In genomic region chr15:12716881-12717280, GRCm38 (mm10) we compare ENCODE assay signal across 18 mouse cellular contexts. TPM values are rescaled to one million over a fixed set of nuclear protein-coding genes. Genes with fewer than 3 reads are reported as not detected.
DNase-seq lines count a peak whose midpoint lies in the region; ATAC-seq and TF ChIP-seq lines count a peak whose summit lies in the region.
"Had no signal": no experiment of that assay in that cellular context is flagged by ENCODE, and none has a peak within 500 bp of the region (broad histone marks: within the 10 kb centered on the region; RNA-seq: fewer than 3 reads in every experiment).

No protein-coding gene starts in this region.

- no peak overlapping the region for H3K27ac ChIP-seq in left cerebral cortex, adult 2 months
- H3K27ac ChIP-seq: forebrain, embryonic 10.5 days; limb, embryonic 13.5 days; liver, embryonic 14.5 days had no signal

- no peak for DNase-seq in frontal cortex, postnatal 36 days (ENCODE audit: low spot score in 2 of 2)
- DNase-seq in left cerebral cortex, postnatal 25 days (ENCODE audit: low spot score in 2 of 2): peak; percentile 16 to 71
- no peak for DNase-seq in left cerebral cortex, adult 2 months (ENCODE audit: extremely low spot score in 1 of 2, low spot score in 2 of 2)
- peak; percentile 15 for DNase-seq in 3T3-L1 (ENCODE audit: low read depth, low spot score)
- DNase-seq in fibroblast of lung, adult 2 months (ENCODE audit: low read depth): peak; percentile 70
- DNase-seq in cerebellum, postnatal 10 days: no peak
- DNase-seq in cerebellum, adult 8-10 months: no peak
- DNase-seq: cerebellum, postnatal 25 days; embryo, embryonic 11 days; gastrocnemius, postnatal 36 days; kidney, adult 11 months; lung, postnatal 10 days; thymus, adult 2 months had no signal

- intact Hi-C loops in left cerebral cortex, postnatal 25 days (cut with DNase I): no loop called here
- intact Hi-C loops in left cerebral cortex, adult 2 months (cut with DNase I): no loop called here

- H3K4me3 ChIP-seq in left cerebral cortex, adult 2 months: no peak overlapping the region
- H3K4me3 ChIP-seq: forebrain, embryonic 10.5 days; limb, embryonic 13.5 days had no signal

- TF ChIP-seq CTCF in left cerebral cortex, adult 2 months (IDR thresholded peaks at IDR 0.05): no peak

- ATAC-seq in frontal cortex, adult (ENCODE audit: low TSS enrichment): peak; percentile 80
- ATAC-seq: midbrain, embryonic 16.5 days had no signal

RNA-seq across cellular contexts. Expression of gene Pdzd2, which starts 22.8 kb away (rescaled TPM):
- total RNA-seq in left cerebral cortex, postnatal 25 days (2021): 10 to 100 TPM; 79.8 to 89.9 TPM
- 10 to 100 TPM; 86.1 to 93.1 TPM for total RNA-seq in left cerebral cortex, adult 2 months (2021)

Comparison
In these comparisons a context has a peak if more than half of its experiments do, and no peak if none do; other contexts are left out.
1. DNase-seq: peak in left cerebral cortex, postnatal 25 days (2 of 2), 3T3-L1 (single experiment) and fibroblast of lung, adult 2 months (single experiment); none in frontal cortex, postnatal 36 days (0 of 2), left cerebral cortex, adult 2 months (0 of 2), cerebellum, postnatal 10 days (0 of 2) and cerebellum, adult 8-10 months (single experiment).